Mouse (Mus musculus) C2C12 (cell line): ENCODE measurements around the gene Pkig.

Experiments used
- CTCF ChIP-seq: IDR thresholded peaks from one replicate; pipeline ENCODE4 v1.5.1; 2011; ENCODE audit not compliant: control insufficient read depth, insufficient read depth, insufficient read length
- MYOG ChIP-seq: IDR thresholded peaks from one replicate; pipeline ENCODE4 v1.6.1; 2011; ENCODE audit not compliant: control insufficient read depth, insufficient read length; ENCODE audit errors: extremely low read depth

- no peak for TF ChIP-seq MYOG
- TF ChIP-seq CTCF: no peak
Observed at GRCm38 (mm10) chr2:163686886-163687285, 28.7 kb downstream of the Pkig start.
